Mouse (Mus musculus): ENCODE results near the gene H2-Ke6.
"Not testable (repeated sequence)": the region's sequence is repeated elsewhere in the genome, so short reads cannot be mapped to it uniquely, and the experiment has no call there.

- TF ChIP-seq CTCF, POLR2A (IDR thresholded peaks at IDR 0.05; ENCODE audit: insufficient read depth, low read depth, low read length): not testable (repeated sequence)
These were observed 27.1 kb downstream of the H2-Ke6 start for GRCm38 (mm10) chr17:34000796-34001195.
